Mouse (Mus musculus) left cerebral cortex, adult 11 months (tissue): Measurements from ENCODE around the gene Ctnnbl1.
A peak's percentile ranks its signal among the peaks of the same experiment; 100 is the strongest.

ENCODE experiments used
- DNase-seq: peaks from one replicate; pipeline ENCODE4 v3.0.0; 2022; ENCODE audit warnings: low spot score

The Ctnnbl1 gene

GRCm38 (mm10) chr2:157821259-157821658 is 84.1 kb downstream of the Ctnnbl1 start:
- DNase-seq: no peak

- DNase-seq: no peak
Measured at GRCm38 (mm10) chr2:157823456-157823855, 86.3 kb downstream of the Ctnnbl1 start.

- no peak for DNase-seq
Measured at GRCm38 (mm10) chr2:157824249-157824648, 87.0 kb downstream of the Ctnnbl1 start.

GRCm38 (mm10) chr2:157830101-157830500 is 92.9 kb downstream of the Ctnnbl1 start:
- DNase-seq: no peak

GRCm38 (mm10) chr2:157830620-157831354 is 93.6 kb downstream of the Ctnnbl1 start:
- DNase-seq: no peak

GRCm38 (mm10) chr2:157837050-157837449 is 99.8 kb downstream of the Ctnnbl1 start:
- no peak for DNase-seq

- DNase-seq: no peak
Measured at GRCm38 (mm10) chr2:157838206-157838923, 101.2 kb downstream of the Ctnnbl1 start.

- no peak for DNase-seq
Measured at GRCm38 (mm10) chr2:157840641-157841078, 103.5 kb downstream of the Ctnnbl1 start.

GRCm38 (mm10) chr2:157841121-157841520 is 103.9 kb downstream of the Ctnnbl1 start:
- DNase-seq: no peak

- DNase-seq: no peak
Measured at GRCm38 (mm10) chr2:157844746-157845145, 107.5 kb downstream of the Ctnnbl1 start.

GRCm38 (mm10) chr2:157845831-157846230 is 108.6 kb downstream of the Ctnnbl1 start:
- no peak for DNase-seq

- no peak for DNase-seq
Measured at GRCm38 (mm10) chr2:157853135-157853534, 115.9 kb downstream of the Ctnnbl1 start.

- no peak for DNase-seq
Measured at GRCm38 (mm10) chr2:157855814-157856213, 118.6 kb downstream of the Ctnnbl1 start.

- DNase-seq: no peak
Measured at GRCm38 (mm10) chr2:157857496-157857895, 120.3 kb downstream of the Ctnnbl1 start.

GRCm38 (mm10) chr2:157858317-157858716 is 121.1 kb downstream of the Ctnnbl1 start:
- DNase-seq: no peak

GRCm38 (mm10) chr2:157859046-157859701 is 122.0 kb downstream of the Ctnnbl1 start:
- DNase-seq: no peak

GRCm38 (mm10) chr2:157861273-157861944 is 124.2 kb downstream of the Ctnnbl1 start:
- no peak for DNase-seq

GRCm38 (mm10) chr2:157862306-157862705 is 125.1 kb downstream of the Ctnnbl1 start:
- no peak for DNase-seq

GRCm38 (mm10) chr2:157867126-157867525 is 129.9 kb downstream of the Ctnnbl1 start:
- DNase-seq: no peak

GRCm38 (mm10) chr2:157870247-157870646 is 133.0 kb downstream of the Ctnnbl1 start:
- no peak for DNase-seq

GRCm38 (mm10) chr2:157873223-157873622 is 136.0 kb downstream of the Ctnnbl1 start:
- peak; percentile 30 for DNase-seq

GRCm38 (mm10) chr2:157873691-157874090 is 136.5 kb downstream of the Ctnnbl1 start:
- no peak for DNase-seq
